Mouse (Mus musculus) c-Kit-positive CD71-negative TER-119-negative erythroid progenitor cells, embryonic 14.5 days (primary cell): Measurements from ENCODE around the gene Carf.

ENCODE experiments used
- DNase-seq: peaks from one replicate; pipeline ENCODE4 v3.0.0-alpha.2; 2013; ENCODE audit warnings: low read depth

The Carf gene

DNA sequence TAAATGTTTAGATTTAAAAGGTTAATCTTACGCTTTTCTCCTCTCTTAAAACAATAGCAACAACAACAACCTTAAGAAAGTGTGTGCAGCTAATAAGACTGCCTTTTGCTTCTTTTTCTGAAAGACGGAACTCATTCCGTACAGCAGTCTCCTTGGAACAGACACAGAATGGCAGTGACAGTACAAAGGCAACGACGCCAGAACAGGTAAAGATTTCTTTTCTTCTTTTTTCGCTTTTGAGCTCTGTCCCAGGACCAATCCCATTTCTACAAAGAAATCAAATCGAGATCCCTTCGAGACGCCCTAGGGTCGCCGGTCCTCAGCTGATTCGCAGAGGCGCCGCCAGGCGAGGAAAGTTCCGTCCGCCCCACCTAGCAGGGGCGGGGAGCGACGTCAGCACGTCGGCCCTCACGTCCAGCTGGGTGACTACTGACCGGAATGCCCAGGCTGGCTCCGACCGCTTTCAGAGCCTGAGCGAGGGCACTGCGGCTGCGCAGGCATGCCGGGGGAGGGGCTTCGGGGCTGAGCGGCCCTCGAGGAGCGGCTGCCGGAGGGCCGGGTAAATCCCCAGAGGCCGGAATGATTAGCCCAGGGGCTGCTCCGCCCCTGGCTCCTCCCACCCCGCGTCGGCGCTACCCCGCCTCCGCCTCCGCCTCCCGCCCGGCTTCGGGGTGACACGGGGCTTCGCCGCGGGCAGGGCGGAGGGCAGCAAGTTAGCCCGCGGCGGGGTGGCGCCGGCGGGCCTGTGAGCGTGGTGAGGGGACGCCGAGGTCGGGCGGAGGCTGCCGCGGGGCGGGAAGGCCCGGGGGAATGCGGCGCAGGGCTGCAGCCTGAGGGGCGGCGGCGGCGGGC is 82.1 kb downstream of the Carf start, which contains the start of gene Nbeal1:
Nbeal1 (plus strand) TSS at position 668 of the 852 bp plus-strand sequence.
- peak; percentile 94 for DNase-seq

DNA sequence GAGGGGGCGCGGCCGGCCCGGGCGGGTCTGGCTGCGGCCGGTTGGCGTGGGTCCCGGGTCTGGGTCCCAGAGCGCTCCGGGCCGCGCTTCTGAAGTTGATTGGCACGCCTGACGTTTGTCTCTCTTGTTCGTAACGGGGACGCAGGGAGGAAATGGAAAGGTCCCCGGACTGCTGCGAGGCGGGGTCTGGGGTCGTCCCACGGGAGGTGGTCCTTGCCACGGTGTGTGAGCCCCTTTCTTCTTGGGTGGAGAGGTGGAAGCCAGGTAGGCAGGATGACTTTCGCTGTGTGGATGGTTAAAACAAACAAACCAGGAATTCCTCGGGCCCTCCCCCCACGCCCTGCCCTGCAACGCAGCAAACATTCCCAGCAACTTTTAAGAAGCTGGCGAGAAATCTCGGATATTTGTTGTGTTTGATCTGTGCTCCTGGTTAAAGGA is 82.8 kb downstream of the Carf start:
- peak; percentile 23 for DNase-seq

DNA sequence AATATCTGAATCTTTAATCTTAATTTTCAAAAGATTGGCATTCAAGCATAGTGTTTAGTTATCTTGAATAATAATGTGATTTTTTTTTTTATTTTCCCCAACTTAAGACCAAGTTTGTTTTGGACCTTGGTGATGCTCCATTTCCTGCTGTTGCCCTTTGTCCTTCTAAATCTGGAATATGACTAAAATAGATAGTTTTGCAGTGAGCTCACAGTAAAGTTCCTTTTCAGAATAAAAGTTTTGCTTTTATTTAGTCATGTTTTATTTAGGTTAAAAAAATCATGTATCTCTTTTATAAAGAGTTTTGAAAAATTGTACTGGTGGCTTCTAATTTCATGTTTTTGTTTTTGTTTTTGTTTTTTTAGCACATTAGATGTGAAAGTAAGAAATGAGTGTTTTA is 90.4 kb downstream of the Carf start:
- no peak for DNase-seq

DNA sequence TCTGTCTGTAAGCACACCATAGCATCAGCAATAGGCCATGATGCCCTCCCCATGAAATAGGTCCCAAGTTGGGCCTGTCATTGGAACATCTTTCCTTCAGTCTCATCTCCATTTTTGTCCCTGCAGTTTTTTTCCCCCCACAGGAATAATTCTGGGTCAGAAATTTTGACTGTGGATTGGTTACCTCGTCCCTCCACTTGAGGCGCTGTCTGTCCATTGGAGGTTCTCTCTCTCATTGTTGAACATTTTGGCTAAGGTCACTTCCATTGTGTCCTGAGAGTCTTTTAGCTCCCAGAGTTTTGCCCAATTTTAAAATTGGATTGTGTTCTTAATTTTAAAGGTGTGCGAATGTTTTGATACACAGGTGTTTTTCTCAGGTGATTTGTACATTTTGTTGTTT is 98.8 kb downstream of the Carf start:
- DNase-seq: no peak

DNA sequence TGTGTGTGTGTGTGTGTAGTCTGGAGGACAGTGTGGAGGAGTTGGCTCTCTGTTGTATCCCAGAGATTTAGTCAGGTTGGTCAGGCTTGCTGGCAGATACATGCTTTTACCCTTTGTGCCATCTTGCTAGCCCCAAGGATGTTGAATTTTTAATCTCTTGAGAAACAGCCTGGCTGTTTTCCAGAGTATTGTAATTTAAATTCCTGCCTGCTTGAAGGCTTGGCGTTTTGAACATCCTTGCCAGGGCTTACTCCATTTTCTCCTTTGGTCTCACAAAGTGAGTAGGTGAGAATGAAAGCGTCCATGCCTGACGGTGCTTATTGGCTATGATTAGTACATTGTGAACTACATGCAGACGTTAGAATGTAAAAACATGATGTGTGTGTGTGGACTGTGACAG is 101.0 kb downstream of the Carf start:
- no peak for DNase-seq
